Mouse (Mus musculus) ES-E14 (cell line): Measurements from ENCODE around the gene Cpne5.

ENCODE experiments used
- CHD2 ChIP-seq: IDR thresholded peaks from 2 replicates; pipeline ENCODE4 v1.6.1; 2014; ENCODE audit warnings: mild to moderate bottlenecking, low read depth, low read length, inconsistent platforms
- HCFC1 ChIP-seq: IDR thresholded peaks from 2 replicates; pipeline ENCODE4 v1.6.1; 2012; ENCODE audit warnings: low read length, inconsistent platforms, borderline replicate concordance; ENCODE audit not compliant: insufficient read depth
- MAFK ChIP-seq: IDR thresholded peaks from 2 replicates; pipeline ENCODE4 v1.6.1; 2014; ENCODE audit warnings: mild to moderate bottlenecking, low read depth, low read length, inconsistent platforms; ENCODE audit not compliant: insufficient read depth
- ZC3H11A ChIP-seq: IDR thresholded peaks from 2 replicates; pipeline ENCODE4 v1.6.1; 2012; ENCODE audit warnings: low read depth, mild to moderate bottlenecking, inconsistent platforms, low read length, borderline replicate concordance

DNA sequence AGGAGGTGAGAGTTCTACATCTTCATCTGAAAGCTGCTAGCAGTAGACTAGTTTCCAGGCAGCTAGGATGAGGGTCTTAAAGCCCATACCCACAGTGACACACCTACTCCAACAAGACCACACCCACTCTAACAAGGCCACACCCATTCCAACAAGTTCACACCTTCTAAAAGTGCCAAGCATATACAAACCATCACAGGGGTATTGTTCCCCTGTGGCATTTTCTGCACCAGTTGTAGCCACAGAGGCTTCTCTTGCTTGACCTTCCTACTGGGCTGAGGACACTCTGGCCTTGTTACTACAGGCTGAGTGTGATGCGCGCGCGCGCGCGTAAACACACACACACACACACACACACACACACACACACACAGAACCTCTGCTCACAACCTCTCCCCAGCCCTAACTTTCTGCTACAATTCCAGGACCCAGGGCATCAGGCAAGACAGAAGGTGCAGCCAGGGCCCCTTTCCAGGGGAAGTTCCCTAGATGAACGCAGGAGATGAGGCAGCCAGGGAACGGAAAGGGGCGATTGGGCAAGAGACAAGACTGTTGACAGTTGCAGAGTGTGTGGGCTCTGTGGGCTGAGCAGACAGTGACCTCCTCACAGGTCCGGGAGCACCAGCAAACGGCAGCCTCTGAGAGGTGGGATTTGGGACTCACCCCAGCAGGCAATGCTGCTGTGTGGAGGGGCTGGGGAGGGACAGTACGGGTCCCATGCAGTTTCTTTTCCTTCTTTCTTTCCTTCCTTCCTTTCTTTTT, 124.2 kb downstream of the Cpne5 start, which contains the start of gene Rab44:
- no peak for TF ChIP-seq CHD2
- no peak for TF ChIP-seq ZC3H11A
- TF ChIP-seq HCFC1 = no peak
- TF ChIP-seq MAFK = no peak
